Mouse (Mus musculus): Measurements from ENCODE around the gene Aak1.

GRCm38 (mm10) chr6:86848915-86849644 lies at the start of gene Aak1:
- TF ChIP-seq GATA1 (IDR thresholded peaks at IDR 0.05; ENCODE audit: borderline replicate concordance, low read length), result no peak
- no peak; the same call in 1 of the 2 replicates for TF ChIP-seq FLI1 (IDR thresholded peaks at IDR 0.05; ENCODE audit: low read length)

Measured in megakaryocyte, embryonic 14.5 days (primary cell).